Mouse (Mus musculus) heart, embryonic 16.5 days (tissue): ENCODE data around the gene Fgf22. TPM values are rescaled to one million over a fixed set of nuclear protein-coding genes. Genes with fewer than 3 reads are reported as not detected.
A peak's percentile ranks its signal among the peaks of the same experiment; 100 is the strongest.

Source experiments
- ATAC-seq: fragments of 200-750 bp; cut with Nextera tagmentation; replicated peaks from 2 replicates; pipeline ENCODE4 v1.8.0; 2017; ENCODE audit warnings: moderate number of reproducible peaks; ENCODE audit not compliant: insufficient read depth, low FRiP score; ENCODE audit errors: extremely low read depth
- H3K27ac ChIP-seq: fragments of 300-500 bp; sonication (generic); 2 replicates; pipeline ENCODE4 v1.5.1; 2014; ENCODE audit warnings: mild to moderate bottlenecking, low read length, control low read depth, moderate library complexity
- H3K27me3 ChIP-seq: fragments of 300-500 bp; sonication (generic); 2 replicates; pipeline ENCODE4 v1.6.1; 2014; ENCODE audit warnings: low read length, mixed read lengths; ENCODE audit not compliant: control insufficient read depth, insufficient read depth
- H3K36me3 ChIP-seq: fragments of 300-500 bp; sonication (generic); 2 replicates; pipeline ENCODE4 v1.6.1; 2014; ENCODE audit not compliant: control insufficient read depth, insufficient read depth
- H3K4me1 ChIP-seq: fragments of 300-500 bp; sonication (generic); 2 replicates; pipeline ENCODE4 v1.6.1; 2014; ENCODE audit warnings: low read length, mixed read lengths; ENCODE audit not compliant: control insufficient read depth, insufficient read depth
- H3K4me2 ChIP-seq: fragments of 300-500 bp; sonication (generic); 2 replicates; pipeline ENCODE4 v1.6.1; 2014; ENCODE audit warnings: low read depth, mild to moderate bottlenecking, control low read depth, low read length
- H3K4me3 ChIP-seq: fragments of 300-500 bp; sonication (generic); 2 replicates; pipeline ENCODE4 v1.5.1; 2014; ENCODE audit warnings: mild to moderate bottlenecking, control low read depth, low read length
- H3K9ac ChIP-seq: fragments of 300-500 bp; sonication (generic); 2 replicates; pipeline ENCODE4 v1.6.1; 2014; ENCODE audit warnings: low read length, control low read depth
- H3K9me3 ChIP-seq: fragments of 300-500 bp; sonication (generic); replicated peaks from 2 replicates; pipeline ENCODE4 v1.6.1; 2016; ENCODE audit warnings: low read length; ENCODE audit not compliant: control insufficient read depth
- WGBS: fragments of 180-500 bp; shearing (Covaris S2); extraction: QIAGEN DNeasy Blood & Tissue Kit; methylation state at CpG from one replicate; pipeline ENCODE4 v1.1.7; 2014; 5-methylcytosine and 5-hydroxymethylcytosine counted together
- polyA plus RNA-seq: library from polyadenylated mRNA; unstranded; fragments of >200 nt; fragmentation: Nextera tagmentation; extraction: Ambion mirVana; gene quantifications from 2 replicates; pipeline ENCODE4 v1.2.1, GENCODE M21; 2015

Fgf22 gene
- polyA plus RNA-seq, 1 experiment from 2014 or later, result 0.13 TPM

- ATAC-seq, result no peak
- peaks cover 89% of the 10 kb centered on the region for H3K36me3 ChIP-seq
- peaks cover 7% of the 10 kb centered on the region for H3K27me3 ChIP-seq
- H3K9ac ChIP-seq, result no peak overlapping the region
- H3K4me1 ChIP-seq, result no peaks in the 10 kb centered on the region
- WGBS, result 97% methylated on average over 28 of the region's 28 CpGs
- H3K9me3 ChIP-seq, result peaks cover 46% of the 10 kb centered on the region
- no peak overlapping the region for H3K27ac ChIP-seq
- no peak overlapping the region for H3K4me2 ChIP-seq
- H3K4me3 ChIP-seq, result no peak overlapping the region
Observed at GRCm38 (mm10) chr10:79739234-79739633, 15.6 kb upstream of the Fgf22 start.

- no peak for ATAC-seq
- Histone ChIP-seq H3K9me3 (peaks cover 41% of the 10 kb centered on the region), H3K27ac (no peak overlapping the region), H3K4me1 (peaks cover 6% of the 10 kb centered on the region), H3K9ac (no peak overlapping the region), H3K4me3 (no peak overlapping the region), H3K36me3 (peaks cover 77% of the 10 kb centered on the region), H3K4me2 (no peak overlapping the region), H3K27me3 (peaks cover 5% of the 10 kb centered on the region)
- 80% methylated on average over 11 of the region's 11 CpGs for WGBS
Observed at GRCm38 (mm10) chr10:79740863-79741262, 14.0 kb upstream of the Fgf22 start.

- H3K27me3 ChIP-seq, result no peaks in the 10 kb centered on the region
- H3K9me3 ChIP-seq, result peaks cover 24% of the 10 kb centered on the region
- H3K9ac ChIP-seq, result no peak overlapping the region
- H3K4me3 ChIP-seq, result no peak overlapping the region
- H3K4me2 ChIP-seq, result no peak overlapping the region
- no peak overlapping the region for H3K27ac ChIP-seq
- WGBS, result 87% methylated on average over 11 of the region's 11 CpGs
- H3K4me1 ChIP-seq, result peaks cover 10% of the 10 kb centered on the region
- H3K36me3 ChIP-seq, result peaks cover 54% of the 10 kb centered on the region
- ATAC-seq, result no peak
Observed at GRCm38 (mm10) chr10:79743161-79743560, 11.7 kb upstream of the Fgf22 start.

- H3K4me3 ChIP-seq, result no peak overlapping the region
- H3K27me3 ChIP-seq, result no peaks in the 10 kb centered on the region
- peaks cover 10% of the 10 kb centered on the region for H3K4me1 ChIP-seq
- 93% methylated on average over 15 of the region's 15 CpGs for WGBS
- H3K4me2 ChIP-seq, result no peak overlapping the region
- no peak overlapping the region for H3K9ac ChIP-seq
- H3K27ac ChIP-seq, result no peak overlapping the region
- H3K9me3 ChIP-seq, result peaks cover 17% of the 10 kb centered on the region
- peaks cover 48% of the 10 kb centered on the region for H3K36me3 ChIP-seq
- no peak for ATAC-seq
Observed at GRCm38 (mm10) chr10:79743650-79744365, 11.1 kb upstream of the Fgf22 start.

GRCm38 (mm10) chr10:79745411-79745810 lies 9.5 kb upstream of the Fgf22 start:
- ATAC-seq, result no peak
- H3K4me3 ChIP-seq, result peak overlapping the region; percentile 84
- no peak overlapping the region for H3K27ac ChIP-seq
- no peaks in the 10 kb centered on the region for H3K27me3 ChIP-seq
- peaks cover 1% of the 10 kb centered on the region for H3K9me3 ChIP-seq
- H3K36me3 ChIP-seq, result peaks cover 32% of the 10 kb centered on the region
- H3K4me1 ChIP-seq, result peaks cover 10% of the 10 kb centered on the region
- H3K4me2 ChIP-seq, result peak overlapping the region; percentile 79
- no peak overlapping the region; the same call in 1 of the 2 replicates for H3K9ac ChIP-seq
- WGBS, result 93% methylated on average over 3 of the region's 3 CpGs

GRCm38 (mm10) chr10:79745898-79746773 lies 8.7 kb upstream of the Fgf22 start, which contains the start of gene Polrmt:
TSS of gene Polrmt (minus strand) at chr10:79746581.
- H3K4me1 ChIP-seq, result peaks cover 10% of the 10 kb centered on the region
- H3K4me2 ChIP-seq, result peak within 1 kb of the TSS; percentile 79
- 3% methylated on average over 38 of the region's 38 CpGs for WGBS
- no peaks in the 10 kb centered on the region for H3K27me3 ChIP-seq
- H3K36me3 ChIP-seq, result peaks cover 24% of the 10 kb centered on the region
- peak within 1 kb of the TSS; percentile 46; the same call in 1 of the 2 replicates for H3K27ac ChIP-seq
- ATAC-seq, result peak; percentile 96
- peak within 1 kb of the TSS; percentile 84 for H3K4me3 ChIP-seq
- H3K9me3 ChIP-seq, result no peaks in the 10 kb centered on the region
- peak within 1 kb of the TSS; percentile 87 for H3K9ac ChIP-seq

GRCm38 (mm10) chr10:79746774-79747151 lies 8.1 kb upstream of the Fgf22 start:
- H3K36me3 ChIP-seq, result peaks cover 18% of the 10 kb centered on the region
- WGBS, result 25% methylated on average over 6 of the region's 6 CpGs
- H3K27me3 ChIP-seq, result no peaks in the 10 kb centered on the region
- H3K9me3 ChIP-seq, result no peaks in the 10 kb centered on the region
- 0 out of 2 replicates have a peak, but pooled peaks have one; percentile 24 for ATAC-seq
- H3K4me2 ChIP-seq, result peak overlapping the region; percentile 68
- H3K4me3 ChIP-seq, result peak overlapping the region; percentile 20; the same call in 1 of the 2 replicates
- peaks cover 10% of the 10 kb centered on the region for H3K4me1 ChIP-seq
- H3K27ac ChIP-seq, result no peak overlapping the region
- peak overlapping the region; percentile 60; the same call in 1 of the 2 replicates for H3K9ac ChIP-seq

- Histone ChIP-seq H3K4me2 (no peak overlapping the region), H3K36me3 (peaks cover 6% of the 10 kb centered on the region), H3K9me3 (no peaks in the 10 kb centered on the region), H3K4me1 (peaks cover 10% of the 10 kb centered on the region), H3K9ac (no peak overlapping the region), H3K27me3 (no peaks in the 10 kb centered on the region), H3K4me3 (no peak overlapping the region), H3K27ac (no peak overlapping the region)
- 72% methylated on average over 6 of the region's 6 CpGs for WGBS
- ATAC-seq, result no peak
Observed at GRCm38 (mm10) chr10:79748496-79748895, 6.4 kb upstream of the Fgf22 start.

GRCm38 (mm10) chr10:79755854-79756253 lies 978 bp downstream of the Fgf22 start:
- ATAC-seq, result no peak
- Histone ChIP-seq H3K9ac (no peak overlapping the region), H3K36me3 (peaks cover 17% of the 10 kb centered on the region), H3K27me3 (no peaks in the 10 kb centered on the region), H3K4me2 (no peak overlapping the region), H3K27ac (no peak overlapping the region), H3K9me3 (no peaks in the 10 kb centered on the region), H3K4me1 (0 out of 2 replicates have a peak, but pooled peaks cover 3% of the 10 kb centered on the region), H3K4me3 (no peak overlapping the region)
- 86% methylated on average over 3 of the region's 3 CpGs for WGBS
